23 mouse cellular contexts compared by ENCODE assay signal in the genomic region with DNA sequence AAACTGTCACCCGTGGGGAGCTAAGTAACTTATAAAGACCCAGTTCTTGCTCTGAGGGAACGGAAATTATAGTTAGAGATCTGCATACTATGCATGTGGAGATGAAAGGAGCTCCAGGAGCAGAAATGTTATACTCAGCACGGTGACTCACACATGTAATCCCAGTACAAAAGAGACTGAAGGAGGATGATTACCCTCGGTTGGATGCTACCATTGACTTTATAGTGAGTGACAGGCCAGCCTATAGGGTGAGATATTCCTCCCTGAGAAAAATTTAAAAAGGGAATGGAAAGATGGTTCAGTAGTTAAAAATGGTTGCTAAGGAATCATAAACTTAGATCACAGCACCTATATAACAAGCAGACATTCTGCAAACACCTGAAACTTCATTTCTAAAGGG.
A peak's percentile ranks its signal among the peaks of the same experiment; 100 is the strongest.
DNase-seq lines count a peak whose midpoint lies in the region; ATAC-seq and TF ChIP-seq lines count a peak whose summit lies in the region.
"Had no signal": no experiment of that assay in that cellular context is flagged by ENCODE, and none has a peak within 500 bp of the region (broad histone marks: within the 10 kb centered on the region; RNA-seq: fewer than 3 reads in every experiment).

No protein-coding gene starts in this region.

- H3K4me2 ChIP-seq in lung, embryonic 15.5 days = no peak overlapping the region
- H3K4me2 ChIP-seq in forebrain, embryonic 15.5 days (replicated peaks) = no peak overlapping the region

- no peaks in the 10 kb centered on the region for H3K36me3 ChIP-seq in lung, embryonic 15.5 days
- H3K36me3 ChIP-seq in forebrain, embryonic 15.5 days = no peaks in the 10 kb centered on the region
- H3K36me3 ChIP-seq: G1E had no signal

- TF ChIP-seq CTCF in lung, adult 2 months (IDR thresholded peaks at IDR 0.05; ENCODE audit: insufficient read depth, low read length) = no peak

- 71% methylated on average over 4 of the region's 4 CpGs for WGBS in lung, embryonic 15.5 days
- WGBS in lung, adult 2 months = 71% methylated on average over 4 of the region's 4 CpGs
- WGBS in forebrain, embryonic 15.5 days = 27% methylated on average over 4 of the region's 4 CpGs

- H3K27me3 ChIP-seq in lung, embryonic 15.5 days = no peaks in the 10 kb centered on the region
- no peaks in the 10 kb centered on the region for H3K27me3 ChIP-seq in forebrain, embryonic 15.5 days
- H3K27me3 ChIP-seq: CH12.LX had no signal

- H3K4me1 ChIP-seq in lung, embryonic 15.5 days = no peaks in the 10 kb centered on the region
- H3K4me1 ChIP-seq in lung, adult 2 months (ENCODE audit: control insufficient read depth, insufficient read depth, low read length) = peaks cover 2% of the 10 kb centered on the region; the same call in 1 of the 2 replicates
- no peaks in the 10 kb centered on the region for H3K4me1 ChIP-seq in forebrain, embryonic 15.5 days

- no peak overlapping the region for H3K4me3 ChIP-seq in lung, embryonic 15.5 days
- no peak overlapping the region for H3K4me3 ChIP-seq in lung, adult 2 months (replicated peaks; ENCODE audit: extremely low read depth, low read depth, low read length)
- no peak overlapping the region for H3K4me3 ChIP-seq in forebrain, embryonic 15.5 days

- intact Hi-C loops in heart, postnatal 10 days (cut with DNase I) = no loop called here

- H3K9ac ChIP-seq in lung, embryonic 15.5 days = no peak overlapping the region
- no peak overlapping the region for H3K9ac ChIP-seq in forebrain, embryonic 15.5 days (replicated peaks)

- no peak for TF ChIP-seq POLR2A in lung, adult 2 months (IDR thresholded peaks at IDR 0.05; ENCODE audit: borderline replicate concordance, extremely low read depth, low read depth, low read length)

- H3K27ac ChIP-seq in lung, embryonic 15.5 days = peak overlapping the region; percentile 11; the same call in 1 of the 2 replicates
- H3K27ac ChIP-seq in forebrain, embryonic 15.5 days (replicated peaks) = no peak overlapping the region

- DNase-seq in lung, adult 2 months = no peak
- peak; percentile 26 for DNase-seq in brain, adult 2 months (ENCODE audit: low read depth, low spot score)
- DNase-seq in retina, embryonic 14.5 days (ENCODE audit: low spot score) = peak; percentile 56
- peak; percentile 55 for DNase-seq in retina, postnatal 1 day
- DNase-seq in frontal cortex, adult 2 months (ENCODE audit: extremely low spot score in 1 of 2, low spot score in 1 of 2) = no peak
- DNase-seq in heart, postnatal 10 days = no peak
- DNase-seq: adrenal gland, adult 2 months; adrenal gland, adult 8-10 months; adrenal gland, postnatal 10 days; adrenal gland, postnatal 14 days; adrenal gland, postnatal 25 days; adrenal gland, postnatal 36 days; B cell, adult 2 months; cerebellum, adult 11 months; cerebellum, adult 11-12 months; cerebellum, adult 18-20 months had no signal

- H3K9me3 ChIP-seq in lung, embryonic 15.5 days = no peaks in the 10 kb centered on the region
- H3K9me3 ChIP-seq in forebrain, embryonic 15.5 days = no peaks in the 10 kb centered on the region

- no peak for ATAC-seq in lung, embryonic 15.5 days (ENCODE audit: borderline replicate concordance, extremely low read depth, low FRiP score, low TSS enrichment)
- no peak for ATAC-seq in forebrain, embryonic 15.5 days (replicated peaks)
- ATAC-seq: activated CD4-positive, CD25-positive, alpha-beta regulatory T cell, adult 4 months; CD4-positive, CD25-positive, alpha-beta regulatory T cell, adult 4 months; Patski had no signal

Comparison
In these comparisons a context has a peak if more than half of its experiments do, and no peak if none do; other contexts are left out.
1. DNase-seq: peak in brain, adult 2 months (single experiment), retina, embryonic 14.5 days (single experiment) and retina, postnatal 1 day (single experiment); none in lung, adult 2 months (single experiment), frontal cortex, adult 2 months (0 of 2) and heart, postnatal 10 days (0 of 2).